Mouse (Mus musculus) gonadal fat pad, adult 2 months (tissue): ENCODE measurements at regions not wholly inside any gene's neighbourhood (a gene's known extent, or its start where the extent isn't known, plus 50 kb on each side); places are given as distances from the start of the nearest gene placed in this dataset.
"Not testable (repeated sequence)": the region's sequence is repeated elsewhere in the genome, so short reads cannot be mapped to it uniquely, and the experiment has no call there.

ENCODE experiments used
- DNase-seq: peaks from one replicate; pipeline ENCODE4 v3.0.0-alpha.2; 2012; ENCODE audit warnings: low read depth

DNA sequence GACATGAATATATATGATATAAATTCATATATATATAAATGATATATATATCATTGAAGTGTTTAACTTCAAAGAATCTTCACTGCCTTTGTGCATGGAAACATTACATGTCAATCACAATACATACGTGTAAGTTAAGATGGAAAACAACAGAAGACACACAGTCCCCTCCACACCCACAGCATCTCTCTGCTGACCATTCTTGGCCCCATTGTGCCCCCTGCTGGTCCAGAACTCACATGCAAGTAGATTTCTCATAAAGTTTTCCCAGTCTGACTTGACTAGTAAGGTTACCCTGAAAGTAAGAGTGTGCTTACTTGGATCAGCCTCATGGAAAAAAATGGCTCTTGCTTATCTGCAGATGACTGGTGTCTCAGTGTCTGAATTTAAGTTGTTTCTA is 926.3 kb upstream of the Zfp386 start:
- DNase-seq = no peak

DNA sequence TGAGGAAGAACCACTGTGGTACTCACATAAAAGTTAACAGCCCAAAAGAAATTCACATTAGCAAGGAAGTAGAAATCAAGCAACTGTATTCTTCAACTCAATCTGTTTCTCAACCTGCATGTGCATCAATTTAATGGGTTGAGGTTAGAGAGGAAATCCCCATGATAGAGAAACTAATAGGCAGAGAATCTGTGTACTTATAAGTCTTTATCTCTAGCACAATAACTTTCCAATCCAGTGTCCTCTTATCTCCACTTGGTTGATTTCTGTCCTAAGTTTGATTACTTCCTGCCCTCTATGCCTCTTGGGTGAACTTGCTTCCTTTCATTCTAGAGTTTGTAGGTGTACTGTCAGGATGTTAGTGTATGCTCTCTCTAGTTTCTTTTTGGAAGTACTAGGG is 925.6 kb upstream of the Zfp386 start:
- DNase-seq = no peak

DNA sequence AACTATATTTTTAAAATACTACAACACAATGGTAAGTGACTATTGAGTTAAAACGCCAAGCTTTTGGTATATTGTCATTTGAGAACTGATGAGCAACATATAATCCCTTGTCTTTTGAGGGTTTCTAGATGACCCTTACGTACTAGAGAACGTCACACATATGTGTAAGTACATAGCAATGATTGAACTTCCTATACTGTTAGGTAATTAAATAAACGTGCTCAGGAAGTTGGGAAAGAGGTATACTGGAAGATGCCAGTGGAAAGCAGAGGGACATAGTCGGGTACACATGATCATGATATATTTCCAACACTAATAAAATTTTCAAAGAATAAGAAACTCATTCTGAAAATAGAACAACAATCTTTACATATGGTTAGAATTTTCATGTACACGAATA is 914.6 kb upstream of the Zfp386 start:
- DNase-seq = not testable (repeated sequence)

DNA sequence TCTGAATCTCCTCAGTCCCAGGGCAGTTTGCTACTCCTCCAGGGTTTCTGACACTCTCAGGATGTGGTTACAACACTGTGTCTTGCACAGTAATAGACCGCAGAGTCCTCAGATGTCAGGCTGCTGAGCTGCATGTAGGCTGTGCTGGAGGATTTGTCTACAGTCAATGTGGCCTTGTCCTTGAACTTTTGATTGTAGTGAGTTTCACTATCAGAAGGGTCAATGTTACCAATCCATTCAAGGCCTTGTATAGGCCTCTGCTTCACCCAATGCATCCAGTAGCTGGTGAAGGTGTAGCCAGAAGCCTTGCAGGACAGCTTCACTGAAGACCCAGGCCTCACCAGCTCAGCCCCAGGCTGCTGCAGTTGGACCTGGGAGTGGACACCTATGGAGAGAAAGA is 902.1 kb upstream of the Zfp386 start:
- not testable (repeated sequence) for DNase-seq

DNA sequence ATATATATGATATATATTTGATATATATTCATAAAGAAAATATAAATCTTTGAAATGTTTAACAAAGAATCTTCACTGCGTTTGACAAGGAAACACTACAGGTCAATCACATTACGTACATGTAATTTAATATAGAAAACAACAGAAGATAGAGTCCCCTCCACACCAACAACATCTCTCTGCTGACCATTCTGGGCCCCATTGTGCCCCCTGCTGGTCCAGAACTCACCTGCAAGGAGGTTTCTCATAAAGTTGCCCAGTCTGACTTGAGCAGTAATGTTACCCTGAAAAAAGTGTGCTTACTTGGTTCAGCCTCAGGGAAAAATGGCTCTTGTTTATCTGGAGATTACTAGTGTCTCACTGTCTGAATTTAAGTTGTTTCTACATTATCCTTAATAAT is 901.1 kb upstream of the Zfp386 start:
- not testable (repeated sequence) for DNase-seq

DNA sequence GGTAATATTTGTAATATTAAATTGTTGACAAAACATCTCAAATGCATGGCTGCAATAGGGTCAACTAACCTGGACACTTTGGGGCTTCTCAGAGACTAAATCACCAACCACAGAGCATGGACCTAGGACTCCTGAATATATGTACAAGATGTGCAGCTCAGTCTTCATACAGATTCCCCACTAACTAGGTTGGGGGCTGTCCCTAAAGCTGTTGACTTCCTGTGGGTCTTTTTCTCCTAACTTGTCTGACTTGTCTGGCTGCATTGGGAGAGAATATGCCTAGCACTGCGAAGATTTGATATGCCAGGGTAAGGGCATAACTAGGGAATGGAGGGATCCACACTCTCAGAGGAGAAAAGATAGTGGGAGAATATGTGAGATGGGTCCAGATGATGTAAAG is 895.6 kb upstream of the Zfp386 start:
- not testable (repeated sequence) for DNase-seq

DNA sequence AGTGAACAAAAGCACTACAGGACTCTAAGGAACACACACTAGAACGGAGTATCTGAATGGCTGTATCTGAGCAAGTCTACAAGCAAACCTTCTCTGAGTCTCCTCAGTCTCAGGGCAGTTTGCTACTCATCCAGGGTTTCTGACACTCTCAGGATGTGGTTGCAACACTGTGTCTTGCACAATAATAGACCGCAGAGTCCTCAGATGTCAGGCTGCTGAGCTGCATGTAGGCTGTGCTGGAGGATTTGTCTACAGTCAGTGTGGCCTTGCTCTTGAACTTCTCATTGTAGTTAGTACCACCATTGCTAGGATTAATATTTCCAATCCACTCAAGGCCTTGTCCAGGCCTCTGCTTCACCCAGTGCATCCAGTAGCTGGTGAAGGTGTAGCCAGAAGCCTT is 889.3 kb upstream of the Zfp386 start:
- DNase-seq = not testable (repeated sequence)

DNA sequence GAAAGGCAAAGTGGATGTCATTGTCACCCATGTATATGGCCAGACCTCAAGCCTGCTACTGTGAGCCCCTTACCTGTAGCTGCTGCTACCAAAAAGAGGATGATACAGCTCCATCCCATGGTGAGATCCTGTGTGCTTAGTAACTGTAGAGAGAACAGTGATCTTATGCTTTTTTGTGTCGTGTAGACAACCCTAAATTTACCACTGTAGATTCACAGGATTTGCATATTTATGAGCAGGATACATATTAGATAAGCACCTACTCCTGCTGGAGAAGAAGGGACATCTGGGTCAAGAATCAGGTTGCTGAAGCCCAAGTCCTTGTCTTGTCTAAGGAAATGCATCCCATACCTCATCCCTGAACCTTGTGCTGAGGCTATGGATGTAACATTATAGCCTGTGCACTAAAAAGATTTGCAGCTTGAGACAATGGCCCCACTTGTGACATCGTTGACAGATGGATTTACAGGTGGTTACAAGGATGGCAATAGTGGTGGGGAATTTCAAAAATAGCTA is 888.7 kb upstream of the Zfp386 start:
- DNase-seq = not testable (repeated sequence)

DNA sequence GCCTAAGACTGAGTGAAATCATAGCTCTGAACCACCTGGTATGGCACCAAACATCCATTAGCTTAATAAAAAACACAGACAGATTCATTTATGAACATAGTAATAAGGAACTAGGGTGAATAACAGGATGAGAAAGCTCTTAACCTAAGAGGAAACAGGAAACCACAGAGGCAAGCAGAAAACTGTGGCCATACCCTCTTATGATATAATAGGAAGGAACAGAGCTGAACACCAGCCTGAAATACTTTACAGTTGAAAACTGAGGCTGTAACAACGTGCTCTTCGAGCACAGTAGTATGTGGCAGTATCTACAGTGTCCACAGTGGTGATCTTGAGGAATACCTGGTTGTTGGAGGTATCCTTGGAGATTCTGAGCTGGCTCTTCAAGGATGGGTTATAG is 882.0 kb upstream of the Zfp386 start:
- not testable (repeated sequence) for DNase-seq

DNA sequence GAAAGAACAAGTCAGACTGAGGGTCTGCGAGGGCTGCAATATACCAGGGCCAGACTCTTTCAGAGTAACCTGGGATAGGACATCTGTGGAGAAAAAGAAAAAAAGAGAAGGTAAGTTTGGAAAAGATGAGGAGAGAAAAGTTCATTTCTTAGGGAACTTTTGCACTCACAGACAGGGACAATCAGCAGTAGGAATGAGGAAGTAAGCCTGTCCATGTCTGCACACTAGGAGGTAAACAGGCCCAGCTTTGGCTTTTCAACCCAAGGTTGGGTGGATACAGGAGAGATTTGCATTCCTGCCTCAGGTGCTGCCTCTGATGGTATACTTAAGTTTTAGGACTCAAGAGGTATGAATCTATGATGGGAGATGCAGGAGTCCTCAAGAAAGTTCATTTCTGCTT is 881.5 kb upstream of the Zfp386 start:
- not testable (repeated sequence) for DNase-seq

DNA sequence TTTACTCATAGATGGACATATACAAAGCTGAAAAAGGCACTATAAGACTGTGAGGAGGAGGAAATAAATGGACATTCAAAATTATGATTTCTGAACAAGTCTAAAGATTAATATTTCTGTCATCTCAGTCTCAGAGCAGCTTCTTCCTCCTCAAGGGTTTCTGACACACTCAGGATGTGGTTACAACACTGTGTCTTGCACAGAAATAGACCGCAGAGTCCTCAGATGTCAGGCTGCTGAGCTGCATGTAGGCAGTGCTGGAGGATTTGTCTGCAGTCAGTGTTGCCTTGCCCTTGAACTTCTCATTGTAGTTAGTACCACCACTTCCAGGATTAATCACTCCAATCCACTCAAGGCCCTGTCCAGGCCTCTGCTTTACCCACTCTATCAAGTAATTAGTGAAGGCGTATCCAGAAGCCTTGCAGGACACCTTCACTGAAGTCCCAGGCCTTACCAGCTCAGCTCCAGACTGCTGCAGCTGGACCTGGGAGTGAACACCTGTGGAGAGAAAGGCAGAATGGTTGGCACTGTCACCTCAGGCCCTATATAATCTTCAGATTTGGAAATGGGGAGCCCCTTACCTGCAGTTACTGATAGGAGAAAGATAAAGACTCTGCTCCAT is 853.9 kb upstream of the Zfp386 start:
- DNase-seq = no peak

DNA sequence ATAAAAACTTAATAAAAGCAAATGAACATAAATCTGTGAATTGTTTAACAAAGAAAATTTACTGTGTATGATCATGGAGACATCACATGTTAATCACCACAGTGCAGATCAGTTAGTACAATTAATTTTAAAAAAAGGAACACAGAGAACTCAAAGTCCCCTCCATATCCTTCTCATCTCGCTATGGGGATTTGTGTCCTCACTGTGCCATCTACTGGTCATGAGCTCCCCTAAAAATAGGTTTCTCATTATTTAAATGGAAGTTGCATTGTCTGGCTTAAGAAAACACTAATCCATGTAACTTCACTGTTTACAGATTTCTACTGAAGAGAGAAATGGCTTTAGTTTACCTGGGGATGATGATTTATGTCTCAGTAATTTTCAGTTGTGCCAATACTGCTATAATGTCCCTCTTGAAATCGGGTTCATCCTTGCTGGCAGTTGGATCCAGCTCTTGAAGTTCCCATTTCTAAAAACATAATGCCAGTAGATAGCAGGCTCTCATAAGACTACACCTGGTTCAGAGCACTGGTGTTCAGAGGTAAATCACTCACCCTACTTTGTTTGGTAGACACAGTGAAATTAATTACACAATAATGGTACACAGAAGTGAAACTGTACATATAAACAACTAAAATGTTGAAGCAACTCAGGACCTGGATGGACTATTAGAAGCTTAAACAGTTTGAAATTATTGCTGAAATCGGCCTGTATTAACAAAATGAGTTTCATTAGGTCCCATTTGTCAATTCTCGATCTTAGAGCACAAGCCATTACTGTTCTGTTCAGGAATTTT is 850.0 kb upstream of the Zfp386 start:
- no peak for DNase-seq

DNA sequence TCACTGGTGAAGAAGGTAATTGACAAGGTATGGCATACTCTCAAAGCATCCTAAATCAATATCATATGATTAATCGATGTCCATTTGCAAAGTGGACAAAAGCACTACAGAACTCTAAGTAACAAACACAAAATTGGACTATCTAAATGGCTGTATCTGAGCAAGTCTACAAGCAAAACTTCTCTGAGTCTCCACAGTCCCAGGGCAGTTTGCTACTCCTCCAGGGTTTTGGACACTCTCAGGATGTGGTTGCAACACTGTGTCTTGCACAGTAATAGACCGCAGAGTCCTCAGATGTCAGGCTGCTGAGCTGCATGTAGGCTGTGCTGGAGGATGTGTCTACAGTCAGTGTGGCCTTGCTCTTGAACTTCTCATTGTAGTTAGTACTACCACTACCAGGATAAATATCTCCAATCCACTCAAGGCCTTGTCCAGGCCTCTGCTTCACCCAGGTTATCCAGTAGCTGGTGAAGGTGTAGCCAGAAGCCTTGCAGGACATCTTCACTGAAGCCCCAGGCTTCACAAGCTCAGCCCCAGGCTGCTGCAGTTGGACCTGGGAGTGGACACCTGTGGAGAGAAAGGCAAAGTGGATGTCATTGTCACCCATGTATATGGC is 839.6 kb upstream of the Zfp386 start:
- not testable (repeated sequence) for DNase-seq

DNA sequence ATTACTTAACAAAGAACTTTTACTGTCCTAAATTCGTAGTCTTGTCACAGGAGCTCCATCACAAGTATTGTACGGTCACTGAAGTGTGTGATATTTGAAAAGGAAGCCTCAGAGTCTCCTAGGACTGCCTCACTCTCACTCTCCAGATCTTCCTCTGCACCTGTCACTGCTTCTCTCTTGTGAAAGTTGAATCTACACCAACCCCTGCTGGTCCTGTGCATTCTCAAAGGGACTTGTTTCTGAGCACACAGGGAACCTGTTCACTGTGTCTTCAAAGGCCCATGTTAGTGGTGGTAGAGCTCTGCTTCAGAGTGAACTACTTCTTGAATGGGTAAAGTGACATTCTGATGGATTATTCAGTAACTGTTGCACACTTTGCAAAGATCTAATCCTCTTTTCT is 824.9 kb upstream of the Zfp386 start:
- no peak for DNase-seq

DNA sequence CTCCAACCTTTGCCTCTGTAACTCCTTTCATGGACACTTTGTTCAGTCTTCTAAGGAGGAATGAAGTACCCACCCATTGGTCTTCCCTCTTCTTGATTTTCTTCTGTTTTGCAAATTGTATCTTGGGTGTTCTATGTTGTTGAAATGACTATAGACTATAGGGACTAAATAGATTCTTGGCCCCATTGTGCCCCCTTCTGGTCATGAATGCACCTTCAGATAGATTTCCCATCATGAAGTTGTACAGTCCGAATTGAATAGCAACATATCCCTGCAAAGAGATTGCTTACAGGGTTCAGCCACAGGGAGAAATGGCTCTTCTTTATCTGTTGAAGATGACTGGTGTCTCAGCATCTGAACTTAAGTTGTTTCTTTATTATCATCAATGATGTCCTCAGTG is 817.6 kb upstream of the Zfp386 start:
- no peak for DNase-seq

DNA sequence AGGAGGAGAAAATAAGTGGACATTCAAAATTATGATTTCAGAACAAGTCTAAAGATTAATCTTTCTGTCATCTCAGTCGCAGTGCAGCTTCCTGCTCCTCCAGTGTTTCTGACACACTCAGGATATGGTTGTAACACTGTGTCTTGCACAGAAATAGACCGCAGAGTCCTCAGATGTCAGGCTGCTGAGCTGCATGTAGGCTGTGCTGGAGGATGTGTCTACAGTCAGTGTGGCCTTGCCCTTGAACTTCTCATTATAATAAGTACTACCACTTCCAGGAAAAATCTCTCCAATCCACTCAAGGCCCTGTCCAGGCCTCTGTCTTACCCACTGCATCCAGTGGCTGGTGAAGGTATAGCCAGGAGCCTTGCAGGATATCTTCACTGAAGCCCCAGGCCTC is 804.9 kb upstream of the Zfp386 start:
- not testable (repeated sequence) for DNase-seq

DNA sequence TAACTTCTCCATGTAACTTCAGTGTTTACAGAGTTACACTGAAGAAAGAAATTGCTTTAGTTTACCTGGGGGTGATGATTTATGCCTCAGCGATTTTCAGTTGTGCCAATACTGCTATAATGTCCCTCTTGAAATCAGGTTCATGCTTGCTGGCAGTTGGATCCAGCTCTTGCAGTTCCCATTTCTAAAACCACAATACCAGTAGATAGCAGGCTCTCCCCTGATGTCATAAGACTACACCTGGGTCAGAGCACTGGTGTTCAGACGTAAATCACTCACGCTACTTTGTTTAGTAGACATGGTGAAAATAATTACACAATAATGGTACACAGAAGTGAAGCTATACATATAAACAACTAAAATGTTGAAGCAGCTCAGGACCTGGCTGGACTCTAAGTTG is 800.2 kb upstream of the Zfp386 start:
- not testable (repeated sequence) for DNase-seq

DNA sequence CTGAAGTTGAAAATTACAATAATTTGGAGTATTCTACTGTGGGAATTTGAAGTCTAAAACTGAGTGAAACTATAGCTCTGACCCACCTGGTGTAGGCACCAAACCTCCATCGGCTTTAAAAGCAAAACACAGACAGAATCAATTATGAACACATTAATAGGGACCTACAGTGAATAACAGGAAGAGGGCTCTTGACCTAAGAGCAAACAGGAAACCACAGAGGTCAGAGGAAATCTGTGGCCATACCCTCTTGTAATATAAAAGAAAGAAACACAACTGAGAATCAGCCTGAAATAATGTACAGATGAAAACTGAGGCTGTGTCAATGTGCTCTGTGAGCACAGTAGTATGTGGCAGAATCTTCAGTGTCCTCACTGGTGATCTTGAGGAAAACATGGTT is 789.7 kb upstream of the Zfp386 start:
- DNase-seq = no peak

DNA sequence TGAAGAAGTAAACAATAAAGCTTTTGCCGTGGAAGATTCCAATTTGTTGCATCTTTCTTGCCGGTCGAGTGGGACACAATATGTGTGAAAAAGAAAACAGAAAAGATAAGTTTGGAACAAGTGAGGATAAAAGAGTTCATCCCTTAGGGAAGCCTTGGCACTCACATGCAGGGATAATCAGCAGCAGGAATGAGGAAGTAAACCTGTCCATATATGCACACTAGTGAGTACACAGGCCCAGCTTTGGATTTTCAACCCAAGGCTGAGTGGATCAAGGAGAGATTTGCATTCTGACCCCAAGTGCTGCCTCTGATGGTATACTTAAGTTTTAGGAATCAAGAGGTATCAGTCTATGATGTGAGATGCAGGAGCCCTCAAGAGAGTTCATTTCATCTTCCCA is 788.8 kb upstream of the Zfp386 start:
- no peak for DNase-seq

DNA sequence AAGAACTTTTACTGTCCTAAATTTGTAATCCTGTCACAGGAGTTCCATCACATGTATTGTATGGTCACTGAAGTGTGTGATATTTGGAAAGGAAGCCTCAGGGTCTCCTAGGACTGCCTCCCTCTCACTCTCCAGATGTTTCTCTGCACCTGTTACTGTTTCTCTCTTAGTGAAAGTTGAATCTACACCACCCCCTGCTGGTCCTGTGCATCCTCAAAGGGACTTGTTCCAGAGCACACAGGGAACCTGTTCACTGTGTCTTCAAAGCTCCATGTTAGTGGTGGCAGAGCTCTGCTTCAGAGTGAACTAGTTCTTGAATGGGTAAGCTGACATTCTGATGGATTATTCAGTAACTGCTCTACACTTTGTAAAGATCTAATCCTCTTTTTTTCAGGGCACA is 785.1 kb upstream of the Zfp386 start:
- DNase-seq = not testable (repeated sequence)

DNA sequence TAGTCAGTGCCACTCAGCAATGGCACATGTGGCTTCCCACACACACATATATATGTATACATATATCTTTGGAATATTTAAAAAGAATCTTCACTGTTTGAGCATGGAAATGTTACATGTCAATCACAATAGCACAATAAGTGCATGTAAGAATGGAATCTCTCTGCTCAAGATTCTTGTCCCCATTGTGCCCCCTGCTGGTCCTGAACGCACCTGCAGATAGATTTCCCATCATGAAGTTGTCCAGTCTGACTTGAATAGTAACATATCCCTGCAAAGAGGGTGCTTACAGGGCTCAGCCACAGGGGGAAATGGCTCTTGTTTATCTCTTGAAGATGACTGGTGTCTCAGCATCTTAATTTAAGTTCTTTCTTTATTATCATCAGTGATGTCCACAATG is 770.8 kb upstream of the Zfp386 start:
- not testable (repeated sequence) for DNase-seq

DNA sequence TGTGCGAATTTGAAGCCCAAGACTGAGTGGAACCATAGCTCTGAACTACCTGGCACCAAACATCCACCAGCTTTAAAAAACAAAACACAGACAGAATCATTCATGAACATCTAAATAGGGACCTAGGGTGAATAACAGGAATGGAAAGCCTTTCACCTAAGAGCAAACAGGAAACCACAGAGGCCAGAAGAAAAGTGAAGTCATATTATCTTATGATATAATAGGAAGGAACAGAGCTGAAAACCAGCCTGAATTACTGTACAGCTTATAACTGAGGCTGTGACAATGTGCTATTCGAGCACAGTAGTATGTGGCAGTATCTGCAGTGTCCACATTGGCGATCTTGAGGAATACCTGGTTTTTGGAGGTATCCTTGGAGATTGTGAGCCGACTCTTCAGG is 753.8 kb upstream of the Zfp386 start:
- DNase-seq = not testable (repeated sequence)

DNA sequence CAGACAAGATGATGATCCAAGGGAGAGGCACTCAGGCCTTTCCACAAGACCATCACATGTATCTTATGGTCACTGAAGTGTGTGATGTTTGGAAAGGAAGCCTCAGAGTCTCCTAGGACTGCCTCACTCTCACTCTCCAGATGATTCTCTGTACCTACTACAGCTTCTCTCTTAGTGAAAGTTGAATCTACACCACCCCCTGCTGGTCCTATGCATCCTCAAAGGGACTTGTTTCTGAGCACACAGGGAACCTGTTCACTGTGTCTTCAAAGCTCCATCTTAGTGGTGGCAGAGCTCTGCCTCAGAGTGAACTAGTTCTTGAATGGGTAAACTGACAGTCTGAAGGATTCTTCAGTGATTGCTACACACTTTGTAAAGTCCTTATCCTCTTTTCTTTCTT is 749.5 kb upstream of the Zfp386 start:
- DNase-seq = not testable (repeated sequence)
